Mouse (Mus musculus) heart, embryonic 12.5 days (tissue): ENCODE measurements around the gene Gm21818. TPM values are rescaled to one million over a fixed set of nuclear protein-coding genes. Genes with fewer than 3 reads are reported as not detected.

Experiments
- polyA plus RNA-seq: library from polyadenylated mRNA; unstranded; fragments of >200 nt; fragmentation: Nextera tagmentation; extraction: Ambion mirVana; gene quantifications from 2 replicates; pipeline ENCODE4 v1.2.1, GENCODE M21; 2016

The Gm21818 gene
- polyA plus RNA-seq, 1 experiment from 2014 or later, result not detected

Other genes starting within 250 kb of the Gm21818 start
- not detected in 2 replicates for gene Gm21761, start 243.2 kb upstream of the Gm21818 start, polyA plus RNA-seq
- not detected in 2 replicates for gene B020031M17Rik, start 221.6 kb upstream of the Gm21818 start, polyA plus RNA-seq
- gene Gm36079, start 145.4 kb upstream of the Gm21818 start, polyA plus RNA-seq, result not detected in 2 replicates
- gene Gm21188, start 120.2 kb upstream of the Gm21818 start, polyA plus RNA-seq, result not detected in 2 replicates
- gene Gm20767, start 32.2 kb upstream of the Gm21818 start, polyA plus RNA-seq, result not detected in 2 replicates
- gene Gm21762, start 43.5 kb downstream of the Gm21818 start, polyA plus RNA-seq, result not detected in 2 replicates
- gene Gm21731, start 66.7 kb downstream of the Gm21818 start, polyA plus RNA-seq, result not detected in 2 replicates
- gene AF067061, start 90.7 kb downstream of the Gm21818 start, polyA plus RNA-seq, result not detected in 2 replicates
- not detected in 2 replicates for gene BC147527, start 128.0 kb downstream of the Gm21818 start, polyA plus RNA-seq
- gene Tcstv3, start 144.4 kb downstream of the Gm21818 start, polyA plus RNA-seq, result not detected in 2 replicates